Comparison of ENCODE assay signal across 23 mouse cellular contexts in the genomic region with DNA sequence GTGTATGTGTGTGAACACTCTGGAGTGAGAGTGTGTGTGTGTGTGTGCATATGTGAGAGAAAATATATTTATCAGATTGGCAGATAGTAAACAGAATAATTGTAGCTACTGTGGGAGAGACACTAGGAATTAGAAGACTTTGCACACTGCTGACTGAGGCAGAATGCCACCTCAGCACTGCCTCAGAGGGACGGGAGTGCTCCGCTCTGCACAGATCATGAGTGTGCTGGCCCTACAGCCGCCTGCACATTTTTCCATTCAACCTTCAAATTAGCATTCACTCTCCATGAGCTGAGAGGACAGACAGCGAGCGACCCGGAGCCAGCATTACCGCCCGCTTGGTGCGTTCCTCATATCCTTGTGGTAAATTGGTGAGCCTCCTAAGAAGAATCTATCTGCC.
DNase-seq lines count a peak whose midpoint lies in the region; ATAC-seq and TF ChIP-seq lines count a peak whose summit lies in the region.
"Had no signal": no experiment of that assay in that cellular context is flagged by ENCODE, and none has a peak within 500 bp of the region (broad histone marks: within the 10 kb centered on the region; RNA-seq: fewer than 3 reads in every experiment).

No protein-coding gene starts in this region.

- H3K36me3 ChIP-seq in forebrain, postnatal 0 days (ENCODE audit: insufficient read depth) = no peaks in the 10 kb centered on the region
- H3K36me3 ChIP-seq in forebrain, embryonic 10.5 days (replicated peaks) = no peaks in the 10 kb centered on the region
- H3K36me3 ChIP-seq in midbrain, embryonic 11.5 days (ENCODE audit: control insufficient read depth, insufficient read depth, low read length) = no peaks in the 10 kb centered on the region
- no peaks in the 10 kb centered on the region for H3K36me3 ChIP-seq in midbrain, postnatal 0 days (ENCODE audit: insufficient read depth, low read length)
- H3K36me3 ChIP-seq in neural tube, embryonic 15.5 days = no peaks in the 10 kb centered on the region
- H3K36me3 ChIP-seq: heart, embryonic 12.5 days had no signal

- no peaks in the 10 kb centered on the region for H3K9me3 ChIP-seq in forebrain, postnatal 0 days (ENCODE audit: low read length)
- no peaks in the 10 kb centered on the region for H3K9me3 ChIP-seq in forebrain, embryonic 10.5 days
- no peaks in the 10 kb centered on the region for H3K9me3 ChIP-seq in midbrain, embryonic 11.5 days (ENCODE audit: control insufficient read depth, low read length)
- H3K9me3 ChIP-seq in midbrain, postnatal 0 days (ENCODE audit: low read length) = no peaks in the 10 kb centered on the region
- H3K9me3 ChIP-seq in neural tube, embryonic 15.5 days (replicated peaks) = no peaks in the 10 kb centered on the region
- H3K9me3 ChIP-seq: heart, embryonic 12.5 days; megakaryocyte, embryonic 14.5 days had no signal

- DNase-seq in forebrain, postnatal 0 days = no peak
- no peak for DNase-seq in forebrain, embryonic 10.5 days (ENCODE audit: extremely low spot score, low spot score)
- no peak for DNase-seq in midbrain, embryonic 11.5 days (ENCODE audit: low spot score, missing footprints)
- DNase-seq in midbrain, postnatal 0 days (ENCODE audit: low spot score) = no peak
- DNase-seq in brain, adult 2 months (ENCODE audit: low read depth, low spot score) = peak; percentile 47
- no peak for DNase-seq in heart, postnatal 25 days (ENCODE audit: low spot score)
- DNase-seq: adrenal gland, postnatal 10 days; cerebellum, adult 11-12 months; gastrocnemius, postnatal 10 days; heart, postnatal 14 days; kidney, adult 8-10 months; kidney, postnatal 14 days; layer of hippocampus, adult 9-11 months; left cerebral cortex, postnatal 4 days; lung, adult 18-20 months; right cerebral cortex, postnatal 25 days; thymus, postnatal 36 days had no signal

- H3K4me1 ChIP-seq in forebrain, postnatal 0 days (ENCODE audit: insufficient read depth) = peaks cover 3% of the 10 kb centered on the region; the same call in 1 of the 2 replicates
- peaks cover 17% of the 10 kb centered on the region for H3K4me1 ChIP-seq in forebrain, embryonic 10.5 days
- peaks cover 6% of the 10 kb centered on the region for H3K4me1 ChIP-seq in midbrain, embryonic 11.5 days (ENCODE audit: control insufficient read depth, insufficient read depth, low read length)
- 0 out of 2 replicates have a peak, but pooled peaks cover 2% of the 10 kb centered on the region for H3K4me1 ChIP-seq in midbrain, postnatal 0 days (ENCODE audit: insufficient read depth, low read length)
- peaks cover 35% of the 10 kb centered on the region for H3K4me1 ChIP-seq in neural tube, embryonic 15.5 days

- no peaks in the 10 kb centered on the region for H3K27me3 ChIP-seq in forebrain, postnatal 0 days (ENCODE audit: insufficient read depth, low read length)
- no peaks in the 10 kb centered on the region for H3K27me3 ChIP-seq in forebrain, embryonic 10.5 days (ENCODE audit: poor library complexity, severe bottlenecking)
- H3K27me3 ChIP-seq in midbrain, embryonic 11.5 days (ENCODE audit: control insufficient read depth, insufficient read depth, low read length) = no peaks in the 10 kb centered on the region
- H3K27me3 ChIP-seq in midbrain, postnatal 0 days (ENCODE audit: insufficient read depth, low read length) = no peaks in the 10 kb centered on the region
- no peaks in the 10 kb centered on the region for H3K27me3 ChIP-seq in neural tube, embryonic 15.5 days (replicated peaks)
- H3K27me3 ChIP-seq: heart, embryonic 12.5 days; megakaryocyte, embryonic 14.5 days had no signal

- peak; percentile 57 for ATAC-seq in forebrain, postnatal 0 days
- ATAC-seq in midbrain, embryonic 11.5 days (ENCODE audit: low FRiP score) = peak; percentile 45; the same call in 1 of the 2 replicates
- ATAC-seq in midbrain, postnatal 0 days (ENCODE audit: low FRiP score) = no peak
- peak; percentile 58 for ATAC-seq in neural tube, embryonic 15.5 days (ENCODE audit: low FRiP score)

- no peak overlapping the region for H3K9ac ChIP-seq in forebrain, postnatal 0 days
- H3K9ac ChIP-seq in midbrain, embryonic 11.5 days (ENCODE audit: low read length) = no peak overlapping the region
- no peak overlapping the region for H3K9ac ChIP-seq in midbrain, postnatal 0 days (replicated peaks; ENCODE audit: low read length, poor library complexity, severe bottlenecking)
- H3K9ac ChIP-seq in neural tube, embryonic 15.5 days (replicated peaks) = no peak overlapping the region
- H3K9ac ChIP-seq: heart, embryonic 12.5 days had no signal

- WGBS in forebrain, postnatal 0 days = 51% methylated on average over 9 of the region's 9 CpGs
- WGBS in forebrain, embryonic 10.5 days = 96% methylated on average over 9 of the region's 9 CpGs
- WGBS in midbrain, embryonic 11.5 days = 84% methylated on average over 9 of the region's 9 CpGs
- WGBS in midbrain, postnatal 0 days = 61% methylated on average over 9 of the region's 9 CpGs
- 62% methylated on average over 9 of the region's 9 CpGs for WGBS in neural tube, embryonic 15.5 days

- TF ChIP-seq CTCF in forebrain, postnatal 0 days (IDR thresholded peaks at IDR 0.05; ENCODE audit: low read depth) = no peak
- no peak for TF ChIP-seq CTCF in midbrain, postnatal 0 days (IDR thresholded peaks at IDR 0.05)

- H3K27ac ChIP-seq in forebrain, postnatal 0 days (ENCODE audit: low read depth, low read length) = no peak overlapping the region
- no peak overlapping the region; the same call in 1 of the 2 replicates for H3K27ac ChIP-seq in forebrain, embryonic 10.5 days
- no peak overlapping the region for H3K27ac ChIP-seq in midbrain, embryonic 11.5 days (ENCODE audit: low read depth, low read length)
- no peak overlapping the region for H3K27ac ChIP-seq in midbrain, postnatal 0 days (ENCODE audit: low read depth, low read length)
- peak overlapping the region; percentile 39; the same call in 1 of the 2 replicates for H3K27ac ChIP-seq in neural tube, embryonic 15.5 days (replicated peaks)
- H3K27ac ChIP-seq: left cerebral cortex, adult 2 months had no signal

- no peak overlapping the region for H3K4me3 ChIP-seq in forebrain, postnatal 0 days (ENCODE audit: low read depth, low read length)
- H3K4me3 ChIP-seq in forebrain, embryonic 10.5 days = no peak overlapping the region
- H3K4me3 ChIP-seq in midbrain, embryonic 11.5 days (ENCODE audit: low read depth, low read length) = no peak overlapping the region
- no peak overlapping the region for H3K4me3 ChIP-seq in midbrain, postnatal 0 days (ENCODE audit: low read depth, low read length)
- H3K4me3 ChIP-seq in neural tube, embryonic 15.5 days (replicated peaks) = no peak overlapping the region
- H3K4me3 ChIP-seq: heart, embryonic 12.5 days; left cerebral cortex, adult 2 months; megakaryocyte, embryonic 14.5 days; myocyte had no signal

- intact Hi-C loops in heart, postnatal 25 days (cut with DNase I) = no loop called here

- no peak overlapping the region for H3K4me2 ChIP-seq in forebrain, postnatal 0 days (ENCODE audit: low read depth)
- H3K4me2 ChIP-seq in midbrain, embryonic 11.5 days = no peak overlapping the region
- H3K4me2 ChIP-seq in midbrain, postnatal 0 days (ENCODE audit: low read depth, low read length, poor library complexity, severe bottlenecking) = no peak overlapping the region
- no peak overlapping the region for H3K4me2 ChIP-seq in neural tube, embryonic 15.5 days
- H3K4me2 ChIP-seq: heart, embryonic 12.5 days; liver, embryonic 11.5 days had no signal
